Mouse (Mus musculus) embryonic facial prominence, embryonic 15.5 days (tissue): ENCODE measurements at regions not wholly inside any gene's neighbourhood (a gene's known extent, or its start where the extent isn't known, plus 50 kb on each side); places are given as distances from the start of the nearest gene placed in this dataset.
"Not testable (repeated sequence)": the region's sequence is repeated elsewhere in the genome, so short reads cannot be mapped to it uniquely, and the experiment has no call there.

ENCODE experiments used
- ATAC-seq: fragments of 200-750 bp; cut with Nextera tagmentation; 2 replicates; pipeline ENCODE4 v1.8.0; 2017; ENCODE audit warnings: low read depth, moderate TSS enrichment; ENCODE audit not compliant: insufficient number of reproducible peaks, low FRiP score, low TSS enrichment
- H3K27ac ChIP-seq: fragments of 300-500 bp; sonication (generic); replicated peaks from 2 replicates; pipeline ENCODE4 v1.5.1; 2015; ENCODE audit warnings: mild to moderate bottlenecking, inconsistent platforms
- H3K27me3 ChIP-seq: fragments of 300-500 bp; sonication (generic); 2 replicates; pipeline ENCODE4 v1.6.1; 2015; ENCODE audit warnings: inconsistent platforms
- H3K36me3 ChIP-seq: fragments of 300-500 bp; sonication (generic); 2 replicates; pipeline ENCODE4 v1.6.1; 2015; ENCODE audit warnings: mild to moderate bottlenecking, inconsistent platforms
- H3K4me1 ChIP-seq: fragments of 300-500 bp; sonication (generic); 2 replicates; pipeline ENCODE4 v1.6.1; 2015; ENCODE audit warnings: inconsistent platforms
- H3K4me2 ChIP-seq: fragments of 300-500 bp; sonication (generic); replicated peaks from 2 replicates; pipeline ENCODE4 v1.6.1; 2015; ENCODE audit warnings: mild to moderate bottlenecking, inconsistent platforms
- H3K4me3 ChIP-seq: fragments of 300-500 bp; sonication (generic); replicated peaks from 2 replicates; pipeline ENCODE4 v1.5.1; 2015; ENCODE audit warnings: mild to moderate bottlenecking, inconsistent platforms
- H3K9ac ChIP-seq: fragments of 300-500 bp; sonication (generic); 2 replicates; pipeline ENCODE4 v1.6.1; 2015; ENCODE audit warnings: inconsistent platforms
- H3K9me3 ChIP-seq: fragments of 300-500 bp; sonication (generic); replicated peaks from 2 replicates; pipeline ENCODE4 v1.6.1; 2016; ENCODE audit warnings: inconsistent platforms
- WGBS: fragments of 180-500 bp; shearing (Covaris S2); methylation state at CpG from one replicate; pipeline ENCODE4 v1.1.7; 2015; 5-methylcytosine and 5-hydroxymethylcytosine counted together

DNA sequence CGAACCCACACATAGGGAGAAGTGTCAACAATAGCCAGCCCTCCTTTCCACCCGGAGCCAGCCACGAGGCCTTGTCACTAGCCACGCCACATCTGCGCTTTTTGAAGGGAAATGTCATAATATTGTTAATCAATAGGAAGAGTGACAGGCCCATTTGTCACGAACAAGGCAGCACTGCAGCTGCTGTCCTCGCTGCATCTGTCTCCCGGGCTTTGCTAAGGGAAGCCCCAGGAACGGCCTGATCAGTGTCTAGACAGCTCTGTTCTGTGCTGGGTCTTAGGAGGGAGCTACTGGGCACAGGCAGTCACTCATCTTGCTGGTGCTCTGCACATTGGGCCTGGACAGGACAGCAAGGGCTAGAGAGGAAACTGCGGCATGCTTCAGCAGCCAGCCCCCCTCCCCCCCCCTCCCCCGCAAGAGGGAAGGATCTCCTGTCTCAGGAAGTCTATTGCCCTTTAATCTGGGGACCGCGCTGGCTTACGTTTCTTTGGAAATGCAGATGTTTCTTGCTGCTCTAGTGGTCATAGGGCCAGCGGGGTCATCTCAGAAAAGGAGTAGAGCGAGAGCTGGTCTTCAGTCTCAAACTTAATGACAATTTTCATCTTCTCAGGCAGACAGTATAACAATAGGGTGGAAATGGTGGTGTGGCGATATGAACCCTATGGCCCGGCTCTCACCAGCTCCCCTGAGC lies 169.1 kb upstream of the Npvf start:
- H3K9me3 ChIP-seq, result 0 out of 2 replicates have a peak, but pooled peaks cover 6% of the 10 kb centered on the region
- peak overlapping the region; percentile 76 for H3K27ac ChIP-seq
- H3K4me2 ChIP-seq, result no peak overlapping the region
- no peak overlapping the region for H3K4me3 ChIP-seq
- 0 out of 2 replicates have a peak, but pooled peaks cover under 1% of the 10 kb centered on the region for H3K27me3 ChIP-seq
- H3K4me1 ChIP-seq, result peaks cover 31% of the 10 kb centered on the region
- H3K36me3 ChIP-seq, result no peaks in the 10 kb centered on the region
- H3K9ac ChIP-seq, result no peak overlapping the region
- no peak for ATAC-seq
- 25% methylated on average over 18 of the region's 18 CpGs for WGBS

DNA sequence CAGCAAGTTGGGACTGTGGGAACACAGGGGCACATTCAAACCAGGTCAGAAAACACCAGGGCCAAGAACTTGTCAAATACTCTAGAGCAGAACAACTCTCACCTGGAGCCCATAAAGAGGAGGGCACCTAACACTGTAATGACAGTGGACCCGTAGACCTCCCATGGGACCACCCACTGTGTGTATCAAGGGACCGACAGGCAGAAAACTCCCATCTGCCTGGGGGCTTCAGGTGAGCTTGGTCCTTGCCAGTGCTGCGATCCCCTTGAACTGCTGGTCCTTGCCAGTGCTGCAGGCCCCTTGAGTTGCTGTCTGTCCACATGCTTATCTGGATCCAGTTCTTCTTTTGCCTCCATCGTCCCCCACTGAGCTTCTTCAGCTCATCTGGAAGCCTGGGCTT lies 170.2 kb upstream of the Npvf start:
- Histone ChIP-seq H3K27me3 (no peaks in the 10 kb centered on the region), H3K36me3 (no peaks in the 10 kb centered on the region), H3K9me3 (0 out of 2 replicates have a peak, but pooled peaks cover 6% of the 10 kb centered on the region), H3K4me1 (peaks cover 22% of the 10 kb centered on the region), H3K4me3 (no peak overlapping the region), H3K27ac (no peak overlapping the region), H3K4me2 (no peak overlapping the region), H3K9ac (no peak overlapping the region)
- no peak for ATAC-seq
- 50% methylated on average over 4 of the region's 4 CpGs for WGBS

DNA sequence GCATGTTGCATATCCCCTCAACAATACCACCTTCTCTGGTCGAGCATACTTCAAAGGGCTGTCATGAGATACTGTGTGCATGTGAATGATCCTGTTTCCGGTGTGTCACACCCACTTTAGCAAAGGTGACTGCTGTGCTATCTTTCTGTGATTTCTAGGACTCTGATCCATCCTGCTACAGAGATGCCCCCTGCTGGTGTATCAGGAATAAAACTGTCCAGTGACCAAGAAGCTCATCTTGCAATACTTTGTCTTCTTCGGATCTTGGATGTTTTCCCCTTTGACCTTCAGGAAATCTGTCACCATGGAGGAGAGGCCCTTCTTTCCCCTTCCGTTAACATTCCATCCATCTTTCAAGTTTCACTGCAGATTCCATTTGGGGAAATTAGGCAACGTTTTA lies 177.5 kb upstream of the Npvf start:
- Histone ChIP-seq H3K4me1 (no peaks in the 10 kb centered on the region), H3K27ac (no peak overlapping the region), H3K27me3 (no peaks in the 10 kb centered on the region), H3K4me3 (no peak overlapping the region), H3K36me3 (no peaks in the 10 kb centered on the region), H3K4me2 (no peak overlapping the region), H3K9ac (no peak overlapping the region), H3K9me3 (0 out of 2 replicates have a peak, but pooled peaks cover 6% of the 10 kb centered on the region)
- no peak for ATAC-seq
- 51% methylated on average over 5 of the region's 5 CpGs for WGBS

DNA sequence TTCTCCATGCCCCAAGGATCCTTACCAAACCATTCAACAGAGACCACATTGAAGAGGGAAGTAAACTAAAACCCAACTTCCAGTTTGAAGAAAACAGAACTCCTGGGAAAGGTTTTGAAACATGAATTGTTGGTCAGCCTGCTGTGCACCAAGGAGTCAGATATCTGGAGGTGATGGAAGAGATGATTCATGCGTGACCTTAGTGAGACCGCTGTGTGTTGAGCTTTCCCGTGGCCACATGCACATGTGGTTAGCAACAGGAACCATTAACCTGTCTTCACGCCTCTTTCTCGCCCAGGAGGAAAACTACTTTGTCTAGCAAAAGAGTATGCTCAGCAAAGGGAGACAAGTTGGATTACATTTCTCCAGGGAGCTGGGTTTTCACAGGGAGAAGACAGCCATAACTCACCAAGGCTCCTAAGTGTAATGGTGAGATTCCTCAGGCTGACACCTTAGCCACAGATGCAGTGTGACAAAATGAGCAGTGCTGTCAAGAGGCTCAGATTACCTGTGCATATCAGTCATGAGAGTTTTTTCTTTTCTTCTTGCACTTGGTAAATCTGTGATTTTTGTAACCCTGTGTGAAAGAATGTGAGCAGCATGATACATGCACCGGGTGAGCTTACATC lies 181.9 kb upstream of the Npvf start:
- Histone ChIP-seq H3K27ac (no peak overlapping the region), H3K9ac (no peak overlapping the region), H3K4me1 (no peaks in the 10 kb centered on the region), H3K9me3 (no peaks in the 10 kb centered on the region), H3K4me3 (no peak overlapping the region), H3K4me2 (no peak overlapping the region), H3K36me3 (no peaks in the 10 kb centered on the region), H3K27me3 (no peaks in the 10 kb centered on the region)
- no peak for ATAC-seq
- 77% methylated on average over 6 of the region's 6 CpGs for WGBS

DNA sequence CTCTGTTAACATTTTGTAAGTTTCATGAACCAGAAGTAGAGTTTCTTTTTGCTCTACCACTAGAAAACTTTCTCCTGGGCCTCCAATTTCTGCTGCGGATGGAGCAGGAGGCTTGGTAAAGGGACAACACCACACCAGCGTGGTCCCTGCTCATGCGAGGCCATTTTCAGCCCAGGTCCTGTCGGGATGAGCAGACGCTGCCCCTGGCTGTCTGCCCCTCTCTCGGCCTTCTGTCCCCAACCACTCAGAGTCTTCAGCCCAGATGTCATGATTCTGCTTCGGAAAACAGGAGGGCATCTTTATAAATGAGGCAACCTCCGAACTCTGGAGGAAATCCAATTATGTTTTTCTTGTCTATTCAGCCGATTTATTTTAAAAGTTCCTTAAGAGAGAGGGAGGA lies 186.6 kb upstream of the Npvf start:
- WGBS, result 58% methylated on average over 9 of the region's 9 CpGs
- H3K27me3 ChIP-seq, result no peaks in the 10 kb centered on the region
- H3K4me2 ChIP-seq, result no peak overlapping the region
- no peaks in the 10 kb centered on the region for H3K4me1 ChIP-seq
- no peak overlapping the region for H3K4me3 ChIP-seq
- no peak overlapping the region for H3K9ac ChIP-seq
- H3K9me3 ChIP-seq, result no peaks in the 10 kb centered on the region
- no peak for ATAC-seq
- no peak overlapping the region for H3K27ac ChIP-seq
- no peaks in the 10 kb centered on the region for H3K36me3 ChIP-seq

DNA sequence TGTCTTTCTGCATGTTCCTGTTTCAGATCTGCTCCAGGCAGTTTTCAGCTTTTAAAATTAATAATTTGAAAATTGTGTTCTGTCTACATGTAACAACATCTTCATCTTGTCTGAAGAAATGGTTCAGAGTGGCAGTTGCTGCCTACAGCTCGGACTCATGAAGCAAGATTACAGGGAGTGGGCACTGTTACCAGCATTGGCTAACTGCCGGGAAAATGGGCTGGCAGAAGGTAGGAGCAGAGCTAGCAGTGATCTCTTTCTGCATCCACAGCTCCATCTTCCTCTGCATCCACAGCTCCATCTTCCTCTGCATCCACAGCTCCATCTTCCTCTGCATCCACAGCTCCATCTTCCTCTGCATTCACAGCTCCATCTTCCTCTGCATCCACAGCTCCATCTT lies 191.0 kb upstream of the Npvf start:
- not testable (repeated sequence) for ATAC-seq

DNA sequence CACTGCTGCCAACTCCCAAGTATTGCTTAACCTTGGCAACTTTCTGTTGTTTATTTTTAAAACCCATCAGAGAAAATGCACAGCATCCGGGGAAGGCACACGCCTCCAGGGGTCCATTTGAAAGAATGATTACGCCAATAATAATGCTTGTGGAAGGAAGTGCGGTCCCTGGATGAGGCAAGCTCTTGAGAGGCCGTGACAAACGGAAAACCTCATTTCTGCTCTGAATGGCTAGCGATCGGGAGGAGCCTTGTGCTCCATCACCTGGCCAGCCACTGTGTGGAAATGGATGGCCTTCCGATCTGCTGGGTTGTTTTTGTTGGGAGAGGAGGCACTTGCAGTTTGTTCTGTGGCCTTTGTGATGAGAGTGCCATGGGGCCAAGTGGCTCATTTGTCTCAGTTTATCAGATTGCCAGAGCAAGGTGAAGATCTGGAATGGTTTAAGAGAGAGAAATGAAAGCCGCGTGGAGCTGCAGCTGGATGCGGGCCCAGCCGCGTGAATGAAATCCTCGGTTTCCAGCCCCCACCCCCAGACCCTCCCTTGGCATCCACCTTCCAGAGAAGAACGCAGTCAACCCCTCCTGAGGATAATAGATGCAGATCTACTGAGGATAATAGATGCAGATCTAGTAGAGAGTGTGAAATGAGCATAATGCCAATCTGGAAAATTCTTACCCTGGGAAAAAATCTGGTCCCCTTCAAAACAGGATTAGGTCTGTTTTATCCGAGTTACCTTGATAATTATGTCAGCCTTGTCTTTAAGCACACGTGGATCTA lies 192.7 kb upstream of the Npvf start:
- Histone ChIP-seq H3K36me3 (no peaks in the 10 kb centered on the region), H3K4me2 (peak overlapping the region; percentile 22), H3K4me1 (peaks cover 18% of the 10 kb centered on the region), H3K27ac (peak overlapping the region; percentile 55), H3K9ac (no peak overlapping the region), H3K27me3 (no peaks in the 10 kb centered on the region), H3K9me3 (no peaks in the 10 kb centered on the region), H3K4me3 (no peak overlapping the region)
- WGBS, result 37% methylated on average over 18 of the region's 18 CpGs
- peak; percentile 43; the same call in 1 of the 2 replicates for ATAC-seq

More for the DNA sequence above, 191.0 kb upstream of the Npvf start:
- peaks cover 18% of the 10 kb centered on the region for H3K4me1 ChIP-seq
- H3K4me2 ChIP-seq, H3K4me3 ChIP-seq, H3K27ac ChIP-seq, H3K27me3 ChIP-seq, H3K36me3 ChIP-seq, H3K9ac ChIP-seq, H3K9me3 ChIP-seq: not testable (repeated sequence)
- 83% methylated on average over 2 of the region's 2 CpGs for WGBS

DNA sequence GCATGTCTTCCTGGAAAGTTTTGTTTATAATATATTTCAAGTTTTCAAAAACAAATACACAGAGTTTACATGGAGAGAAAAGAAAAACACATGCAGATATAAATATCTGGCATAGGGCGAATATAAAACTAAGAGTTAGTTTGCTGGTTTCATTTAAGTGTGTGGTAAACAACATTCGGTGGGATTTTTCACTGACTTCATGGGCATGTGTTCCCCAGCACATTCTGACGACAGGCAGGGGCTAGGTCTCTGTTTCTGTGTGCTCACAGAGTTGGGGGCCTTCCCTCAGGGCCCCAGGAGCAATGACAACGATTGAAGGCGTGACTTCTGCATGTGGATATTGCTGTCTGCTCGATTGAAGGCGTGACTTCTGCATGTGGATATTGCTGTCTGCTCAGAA lies 193.3 kb upstream of the Npvf start:
- H3K27ac ChIP-seq, result peak overlapping the region; percentile 61
- 43% methylated on average over 7 of the region's 7 CpGs for WGBS
- no peak for ATAC-seq
- peaks cover 18% of the 10 kb centered on the region for H3K4me1 ChIP-seq
- H3K4me3 ChIP-seq, result no peak overlapping the region
- H3K9me3 ChIP-seq, result no peaks in the 10 kb centered on the region
- no peak overlapping the region for H3K4me2 ChIP-seq
- no peaks in the 10 kb centered on the region for H3K36me3 ChIP-seq
- no peaks in the 10 kb centered on the region for H3K27me3 ChIP-seq
- no peak overlapping the region for H3K9ac ChIP-seq

DNA sequence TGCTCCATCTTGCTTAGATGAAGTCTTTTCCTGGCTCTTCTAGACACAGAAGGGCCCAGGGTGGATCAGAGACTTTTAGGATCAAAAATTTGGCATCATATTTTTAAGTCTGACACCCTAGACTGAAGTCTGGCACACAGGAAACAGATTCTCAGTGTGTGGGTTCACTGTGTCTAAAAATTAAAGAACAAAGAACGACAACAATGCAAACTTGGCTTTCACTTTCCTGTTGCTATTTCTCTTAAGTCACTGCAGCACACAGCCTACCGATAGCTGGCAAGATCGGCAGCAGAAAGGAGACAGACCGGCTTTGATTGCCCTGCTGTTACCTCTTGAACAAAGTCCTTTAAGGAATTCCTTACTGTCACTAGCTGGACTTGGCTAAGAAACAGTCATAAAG lies 204.9 kb upstream of the Npvf start:
- Histone ChIP-seq H3K4me1 (no peaks in the 10 kb centered on the region), H3K36me3 (no peaks in the 10 kb centered on the region), H3K27me3 (no peaks in the 10 kb centered on the region), H3K9me3 (no peaks in the 10 kb centered on the region), H3K27ac (no peak overlapping the region), H3K9ac (no peak overlapping the region), H3K4me2 (no peak overlapping the region), H3K4me3 (no peak overlapping the region)
- WGBS, result 65% methylated on average over 4 of the region's 4 CpGs
- ATAC-seq, result no peak

DNA sequence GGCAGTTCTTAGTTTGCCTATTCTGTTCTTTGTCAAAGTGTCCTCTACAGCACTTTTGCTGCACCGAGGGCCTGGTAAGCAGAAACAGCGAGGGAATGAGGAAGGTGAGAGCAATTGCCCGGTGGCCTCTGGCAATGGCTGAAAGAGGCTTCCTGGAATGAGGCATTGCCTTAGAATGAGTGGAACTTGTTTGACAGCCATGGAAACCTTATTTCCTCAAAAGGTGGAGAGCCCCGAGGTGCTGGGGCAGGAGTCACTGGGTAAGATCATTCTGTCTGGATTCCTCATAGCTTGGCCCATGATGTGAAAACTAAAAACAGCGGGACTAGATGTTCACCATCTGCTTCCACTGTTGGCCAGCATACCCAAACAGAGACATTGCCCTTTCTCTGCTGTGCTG lies 223.8 kb upstream of the Npvf start:
- no peaks in the 10 kb centered on the region for H3K27me3 ChIP-seq
- no peak overlapping the region for H3K9ac ChIP-seq
- H3K9me3 ChIP-seq, result no peaks in the 10 kb centered on the region
- WGBS, result 56% methylated on average over 5 of the region's 5 CpGs
- H3K4me1 ChIP-seq, result peaks cover 20% of the 10 kb centered on the region
- no peak overlapping the region for H3K4me3 ChIP-seq
- H3K36me3 ChIP-seq, result no peaks in the 10 kb centered on the region
- H3K4me2 ChIP-seq, result no peak overlapping the region
- no peak for ATAC-seq
- H3K27ac ChIP-seq, result no peak overlapping the region

DNA sequence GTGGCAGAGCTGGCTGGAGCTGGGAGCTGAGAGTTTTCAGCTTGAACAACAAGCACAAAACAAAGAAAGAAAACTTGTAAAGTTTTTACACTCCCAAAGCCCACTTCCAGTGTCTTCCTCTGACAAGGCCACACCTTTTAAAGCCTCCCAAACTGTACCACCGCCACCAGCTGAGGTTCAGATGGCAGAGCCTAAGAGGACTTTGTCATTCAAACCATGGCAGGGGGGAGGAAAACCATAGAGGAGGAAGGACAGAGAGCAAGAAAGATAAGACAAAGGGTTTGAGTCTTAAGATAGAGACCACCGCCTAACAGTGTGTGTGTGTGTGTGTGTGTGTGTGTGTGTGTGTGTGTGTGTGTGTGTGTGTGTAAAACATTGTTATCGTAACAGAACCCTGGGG lies 228.1 kb upstream of the Npvf start:
- H3K27me3 ChIP-seq, result no peaks in the 10 kb centered on the region
- ATAC-seq, result no peak
- peaks cover 25% of the 10 kb centered on the region for H3K4me1 ChIP-seq
- H3K4me3 ChIP-seq, result no peak overlapping the region
- H3K36me3 ChIP-seq, result no peaks in the 10 kb centered on the region
- no peaks in the 10 kb centered on the region for H3K9me3 ChIP-seq
- no peak overlapping the region for H3K9ac ChIP-seq
- 31% methylated on average over 3 of the region's 3 CpGs for WGBS
- peak overlapping the region; percentile 67 for H3K27ac ChIP-seq
- H3K4me2 ChIP-seq, result no peak overlapping the region
